Mouse (Mus musculus) CH12.LX (cell line): ENCODE measurements at regions not wholly inside any gene's neighbourhood (a gene's known extent, or its start where the extent isn't known, plus 50 kb on each side); places are given as distances from the start of the nearest gene placed in this dataset.
A peak's percentile ranks its signal among the peaks of the same experiment; 100 is the strongest.

Experiments used
- CHD1 ChIP-seq: IDR thresholded peaks from 2 replicates; pipeline ENCODE4 v1.6.1; 2012; ENCODE audit warnings: low read depth, low read length, improper control_type of control experiment, inconsistent platforms
- CTCF ChIP-seq, 2 experiments: IDR thresholded peaks in 1 of 2; conservative IDR thresholded peaks in 1 of 2; 2 replicates each; pipeline ENCODE4 v1.5.1; 2011 to 2012; ENCODE audit warnings: low read depth in 2 of 2, low read length in 2 of 2, improper control_type of control experiment in 1 of 2, inconsistent platforms in 1 of 2, mild to moderate bottlenecking in 1 of 2, moderate library complexity in 1 of 2
- ELF1 ChIP-seq: IDR thresholded peaks from 2 replicates; pipeline ENCODE4 v1.6.1; 2014; ENCODE audit warnings: low read depth, mild to moderate bottlenecking, inconsistent platforms, low read length, improper control_type of control experiment
- EP300 ChIP-seq: IDR thresholded peaks from 2 replicates; pipeline ENCODE4 v1.6.1; 2011; ENCODE audit warnings: low read length, improper control_type of control experiment
- HCFC1 ChIP-seq: IDR thresholded peaks from 2 replicates; pipeline ENCODE4 v1.6.1; 2012; ENCODE audit warnings: low read depth, mild to moderate bottlenecking, inconsistent platforms, low read length, improper control_type of control experiment
- MAFK ChIP-seq: IDR thresholded peaks from 2 replicates; pipeline ENCODE4 v1.6.1; 2011; ENCODE audit warnings: low read length, improper control_type of control experiment; ENCODE audit not compliant: insufficient replicate concordance
- MAX ChIP-seq: IDR thresholded peaks from 2 replicates; pipeline ENCODE4 v1.6.1; 2011; ENCODE audit warnings: low read length, improper control_type of control experiment
- NRF1 ChIP-seq: IDR thresholded peaks from 2 replicates; pipeline ENCODE4 v1.6.1; 2014; ENCODE audit warnings: low read depth, mild to moderate bottlenecking, inconsistent platforms, low read length, improper control_type of control experiment, moderate library complexity
- PAX5 ChIP-seq: IDR thresholded peaks from 2 replicates; pipeline ENCODE4 v1.6.1; 2012; ENCODE audit warnings: low read length, inconsistent platforms, mixed read lengths
- POLR2A ChIP-seq: IDR thresholded peaks from 2 replicates; pipeline ENCODE4 v1.6.1; 2011; ENCODE audit warnings: low read depth, mild to moderate bottlenecking, improper control_type of control experiment, low read length
- POLR2AphosphoS2 ChIP-seq: IDR thresholded peaks from 2 replicates; pipeline ENCODE4 v1.6.1; 2011; ENCODE audit warnings: low read depth, low read length, improper control_type of control experiment
- RCOR1 ChIP-seq: conservative IDR thresholded peaks from 2 replicates; pipeline ENCODE4 v1.6.1; 2012; ENCODE audit warnings: low read depth, mild to moderate bottlenecking, inconsistent platforms, low read length, improper control_type of control experiment
- ZMIZ1 ChIP-seq: IDR thresholded peaks from 2 replicates; pipeline ENCODE4 v1.6.1; 2012; ENCODE audit warnings: low read depth, mild to moderate bottlenecking, inconsistent platforms, low read length, improper control_type of control experiment
- ZNF384 ChIP-seq: IDR thresholded peaks from 2 replicates; pipeline ENCODE4 v1.6.1; 2012; ENCODE audit warnings: low read depth, low read length, improper control_type of control experiment, inconsistent platforms

DNA sequence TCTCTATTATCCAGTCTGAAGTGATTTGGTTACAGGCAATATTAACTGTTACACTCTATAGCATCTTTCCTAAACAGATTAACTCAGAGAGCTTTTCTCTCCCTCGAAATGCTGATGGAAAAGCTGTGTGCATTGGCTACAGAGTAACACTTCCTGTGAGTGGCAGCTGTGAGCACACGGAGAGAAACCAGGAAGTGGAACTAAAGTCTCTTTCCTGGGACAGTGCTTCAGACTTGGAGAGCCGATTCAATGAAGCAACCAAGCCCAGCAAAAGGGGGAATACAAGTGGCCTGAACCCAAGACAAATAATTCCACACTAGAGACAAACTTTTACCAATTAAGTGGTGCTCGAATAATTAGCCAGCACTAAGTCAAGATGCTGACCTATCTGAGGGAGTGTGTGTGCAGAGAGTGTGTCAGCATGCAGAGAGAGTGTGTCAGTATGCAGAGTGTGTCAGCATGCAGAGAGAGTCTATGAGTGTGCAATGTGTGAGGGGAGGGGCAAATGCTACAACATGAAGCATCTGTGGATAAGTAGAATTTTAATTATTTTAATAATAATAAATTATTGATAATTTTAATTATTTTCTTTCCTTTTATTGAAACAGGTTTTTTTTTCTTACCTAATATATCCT lies 74.9 kb upstream of the 1110032F04Rik start:
- peak; percentile 79 for TF ChIP-seq HCFC1
- TF ChIP-seq POLR2A = no peak
- no peak for TF ChIP-seq ZNF384
- no peak for TF ChIP-seq CTCF (conservative IDR thresholded peaks at IDR 0.05 in 1 of 2, IDR thresholded peaks at IDR 0.05 in 1 of 2; ENCODE audit: low read depth in 2 of 2, low read length in 2 of 2)
- no peak for TF ChIP-seq CHD1
- no peak for TF ChIP-seq RCOR1
- TF ChIP-seq ELF1 = peak; percentile 98
- TF ChIP-seq NRF1 = no peak
- TF ChIP-seq ZMIZ1 = no peak
- peak; percentile 56; the same call in 1 of the 2 replicates for TF ChIP-seq MAX
- TF ChIP-seq PAX5 = no peak
- no peak for TF ChIP-seq POLR2AphosphoS2
- TF ChIP-seq MAFK = 0 out of 2 replicates have a peak, but pooled peaks have one; percentile 8
- 0 out of 2 replicates have a peak, but pooled peaks have one; percentile 42 for TF ChIP-seq EP300
